Comparison of ENCODE assay signal across 8 mouse cellular contexts in genomic region chr11:44002716-44003522, GRCm38 (mm10).
A peak's percentile ranks its signal among the peaks of the same experiment; 100 is the strongest.
DNase-seq lines count a peak whose midpoint lies in the region; ATAC-seq lines count a peak whose summit lies in the region.

No protein-coding gene starts in this region.

- DNase-seq in adrenal gland, postnatal 14 days = peak; percentile 12
- no peak for DNase-seq in adrenal gland, adult 18-20 months (ENCODE audit: low spot score in 2 of 2)
- DNase-seq in liver = no peak
- DNase-seq in gastrocnemius, postnatal 25 days = peak; percentile 6
- peak; percentile 16 for DNase-seq in mesoderm, embryonic 11.5 days (ENCODE audit: low read depth, low spot score)
- no peak for DNase-seq in T-cell, adult 2 months (ENCODE audit: low spot score)
- DNase-seq in thymus, postnatal 14 days = no peak

- no peak overlapping the region for H3K4me3 ChIP-seq in liver, embryonic 16.5 days (ENCODE audit: low read depth, low read length)

- 51% methylated on average over 6 of the region's 6 CpGs for WGBS in liver, embryonic 16.5 days (ENCODE audit: insufficient replicate concordance)

- H3K27ac ChIP-seq in liver, embryonic 16.5 days (ENCODE audit: low read length) = no peak overlapping the region

- no peak overlapping the region for H3K9ac ChIP-seq in liver, embryonic 16.5 days (ENCODE audit: low read depth, low read length)

- no peaks in the 10 kb centered on the region for H3K9me3 ChIP-seq in liver, embryonic 16.5 days (replicated peaks; ENCODE audit: control insufficient read depth, low read length)

- H3K36me3 ChIP-seq in liver, embryonic 16.5 days (ENCODE audit: control insufficient read depth, insufficient read depth) = no peaks in the 10 kb centered on the region

- no peaks in the 10 kb centered on the region; the same call in none of the 2 replicates for H3K4me1 ChIP-seq in liver, embryonic 16.5 days (ENCODE audit: control insufficient read depth, low read depth, low read length)

- H3K4me2 ChIP-seq in liver, embryonic 16.5 days (ENCODE audit: low read depth, low read length) = no peak overlapping the region

- no peaks in the 10 kb centered on the region for H3K27me3 ChIP-seq in liver, embryonic 16.5 days (ENCODE audit: control insufficient read depth, insufficient read depth, low read depth, low read length)

- ATAC-seq in liver, embryonic 16.5 days (ENCODE audit: low read depth) = peak; percentile 62; the same call in 1 of the 2 replicates

Comparison
In these comparisons a context has a peak if more than half of its experiments do, and no peak if none do; other contexts are left out.
1. DNase-seq: peak in adrenal gland, postnatal 14 days (single experiment), gastrocnemius, postnatal 25 days (single experiment) and mesoderm, embryonic 11.5 days (single experiment); none in adrenal gland, adult 18-20 months (0 of 2), liver (single experiment), T-cell, adult 2 months (single experiment) and thymus, postnatal 14 days (single experiment).